16 mouse cellular contexts compared by ENCODE assay signal in the genomic region with DNA sequence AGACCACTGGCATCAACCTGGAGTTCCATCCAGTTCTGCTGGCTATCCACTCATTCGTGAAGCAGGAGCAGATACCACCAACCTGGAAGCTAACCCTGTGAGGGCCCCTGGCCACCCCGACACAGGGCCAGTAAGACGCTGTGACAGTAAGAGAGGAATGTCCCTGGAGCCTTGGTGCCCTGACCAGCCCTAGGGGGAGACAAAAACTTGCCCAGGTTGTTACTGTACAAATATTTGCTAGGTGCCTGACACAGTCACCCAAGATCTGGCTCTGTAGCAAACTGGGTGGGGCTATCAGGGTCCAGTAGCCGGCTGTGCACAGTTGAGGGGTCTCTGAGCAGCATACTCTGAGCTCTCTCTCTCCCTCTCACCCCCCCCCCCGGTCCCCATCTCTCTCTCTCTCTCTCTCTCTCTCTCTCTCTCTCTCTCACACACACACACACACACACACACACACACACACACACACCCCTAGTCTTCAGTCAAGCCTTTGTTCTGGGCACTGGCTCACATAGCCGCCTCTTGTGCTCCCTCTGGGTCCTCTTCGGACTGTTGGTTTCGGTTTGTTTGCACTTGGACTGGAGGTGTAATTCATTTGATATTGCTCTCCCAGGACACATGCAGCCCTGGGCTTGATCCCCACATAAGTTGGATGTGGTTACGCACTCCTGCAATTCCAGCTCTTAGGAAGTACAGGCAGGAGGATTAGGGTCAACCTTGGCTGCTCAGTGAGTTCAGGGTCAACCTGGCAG.
DNase-seq lines count a peak whose midpoint lies in the region; ATAC-seq lines count a peak whose summit lies in the region.
"Had no signal": no experiment of that assay in that cellular context is flagged by ENCODE, and none has a peak within 500 bp of the region (broad histone marks: within the 10 kb centered on the region; RNA-seq: fewer than 3 reads in every experiment).

No protein-coding gene starts in this region.

- peak overlapping the region; percentile 15; the same call in 1 of the 2 replicates for H3K27ac ChIP-seq in forebrain, embryonic 10.5 days
- no peak overlapping the region for H3K27ac ChIP-seq in forebrain, embryonic 16.5 days (ENCODE audit: low read length)
- no peak overlapping the region for H3K27ac ChIP-seq in liver, embryonic 13.5 days
- H3K27ac ChIP-seq in liver, embryonic 11.5 days (ENCODE audit: low read depth, low read length), result no peak overlapping the region
- peak overlapping the region; percentile 78 for H3K27ac ChIP-seq in lung, embryonic 16.5 days (ENCODE audit: low read length)
- peak overlapping the region; percentile 47; the same call in 1 of the 2 replicates for H3K27ac ChIP-seq in stomach, embryonic 16.5 days (ENCODE audit: low read length)
- H3K27ac ChIP-seq: forebrain, embryonic 12.5 days; neural tube, embryonic 13.5 days had no signal

- no peak for DNase-seq in forebrain, embryonic 10.5 days (ENCODE audit: extremely low spot score, low spot score)
- no peak for DNase-seq in liver, embryonic 13.5 days
- no peak for DNase-seq in liver, embryonic 11.5 days (ENCODE audit: low spot score)
- no peak for DNase-seq in left cerebral cortex, postnatal 14 days (ENCODE audit: low spot score in 2 of 2)
- DNase-seq in layer of hippocampus, postnatal 10 days (ENCODE audit: low spot score in 2 of 2), result no peak
- DNase-seq: adrenal gland, adult 8-10 months; B cell, adult 2 months; cerebellum, postnatal 36 days; heart, adult 18-20 months; heart, postnatal 10 days had no signal

- intact Hi-C loops in left cerebral cortex, postnatal 14 days (cut with DNase I), result no loop called here

- WGBS in forebrain, embryonic 10.5 days, result 87% methylated on average over 8 of the region's 9 CpGs
- 81% methylated on average over 8 of the region's 9 CpGs for WGBS in forebrain, embryonic 16.5 days
- 64% methylated on average over 8 of the region's 9 CpGs for WGBS in liver, embryonic 13.5 days (ENCODE audit: insufficient replicate concordance)
- 69% methylated on average over 8 of the region's 9 CpGs for WGBS in liver, embryonic 11.5 days
- 60% methylated on average over 8 of the region's 9 CpGs for WGBS in lung, embryonic 16.5 days
- 54% methylated on average over 8 of the region's 9 CpGs for WGBS in stomach, embryonic 16.5 days

- H3K4me3 ChIP-seq in forebrain, embryonic 10.5 days, result no peak overlapping the region
- no peak overlapping the region for H3K4me3 ChIP-seq in forebrain, embryonic 16.5 days (replicated peaks; ENCODE audit: low read length)
- no peak overlapping the region for H3K4me3 ChIP-seq in liver, embryonic 13.5 days (replicated peaks)
- no peak overlapping the region for H3K4me3 ChIP-seq in liver, embryonic 11.5 days (ENCODE audit: low read depth, low read length)
- H3K4me3 ChIP-seq in lung, embryonic 16.5 days (ENCODE audit: low read length), result no peak overlapping the region
- H3K4me3 ChIP-seq in stomach, embryonic 16.5 days (replicated peaks; ENCODE audit: low read length), result no peak overlapping the region
- H3K4me3 ChIP-seq: forebrain, embryonic 12.5 days; neural tube, embryonic 13.5 days had no signal

- no peaks in the 10 kb centered on the region for H3K4me1 ChIP-seq in forebrain, embryonic 10.5 days
- H3K4me1 ChIP-seq in forebrain, embryonic 16.5 days (replicated peaks; ENCODE audit: control insufficient read depth, insufficient read depth, low read length), result no peaks in the 10 kb centered on the region
- H3K4me1 ChIP-seq in liver, embryonic 13.5 days (replicated peaks), result 0 out of 2 replicates have a peak, but pooled peaks cover 6% of the 10 kb centered on the region
- no peaks in the 10 kb centered on the region for H3K4me1 ChIP-seq in liver, embryonic 11.5 days (replicated peaks; ENCODE audit: control insufficient read depth, insufficient read depth, low read length)
- H3K4me1 ChIP-seq in lung, embryonic 16.5 days (replicated peaks; ENCODE audit: control insufficient read depth, insufficient read depth, low read length), result 0 out of 2 replicates have a peak, but pooled peaks cover 2% of the 10 kb centered on the region
- no peaks in the 10 kb centered on the region for H3K4me1 ChIP-seq in stomach, embryonic 16.5 days (ENCODE audit: control insufficient read depth, insufficient read depth, low read length)
- H3K4me1 ChIP-seq: forebrain, embryonic 12.5 days; neural tube, embryonic 13.5 days had no signal

- no peak overlapping the region for H3K9ac ChIP-seq in forebrain, embryonic 16.5 days (replicated peaks; ENCODE audit: low read depth, low read length)
- no peak overlapping the region for H3K9ac ChIP-seq in liver, embryonic 13.5 days
- no peak overlapping the region for H3K9ac ChIP-seq in liver, embryonic 11.5 days (ENCODE audit: low read depth, low read length)
- no peak overlapping the region for H3K9ac ChIP-seq in lung, embryonic 16.5 days (ENCODE audit: low read length)
- H3K9ac ChIP-seq in stomach, embryonic 16.5 days (ENCODE audit: low read length), result no peak overlapping the region
- H3K9ac ChIP-seq: forebrain, embryonic 12.5 days; neural tube, embryonic 13.5 days had no signal

- no peak for ATAC-seq in forebrain, embryonic 16.5 days
- peak; percentile 12; the same call in 1 of the 2 replicates for ATAC-seq in liver, embryonic 13.5 days (ENCODE audit: low read depth)
- ATAC-seq in liver, embryonic 11.5 days (replicated peaks; ENCODE audit: low FRiP score), result no peak
- peak; percentile 69 for ATAC-seq in lung, embryonic 16.5 days (ENCODE audit: low read depth)
- ATAC-seq in stomach, embryonic 16.5 days (ENCODE audit: insufficient read depth, low FRiP score), result peak; percentile 77
- ATAC-seq: hindbrain, embryonic 16.5 days had no signal

- H3K36me3 ChIP-seq in forebrain, embryonic 10.5 days (replicated peaks), result no peaks in the 10 kb centered on the region
- H3K36me3 ChIP-seq in forebrain, embryonic 16.5 days (ENCODE audit: control insufficient read depth, insufficient read depth), result no peaks in the 10 kb centered on the region
- no peaks in the 10 kb centered on the region for H3K36me3 ChIP-seq in liver, embryonic 13.5 days
- no peaks in the 10 kb centered on the region for H3K36me3 ChIP-seq in liver, embryonic 11.5 days (ENCODE audit: control insufficient read depth, insufficient read depth, low read length)
- no peaks in the 10 kb centered on the region for H3K36me3 ChIP-seq in lung, embryonic 16.5 days (ENCODE audit: control insufficient read depth, insufficient read depth, low read length)
- no peaks in the 10 kb centered on the region for H3K36me3 ChIP-seq in stomach, embryonic 16.5 days (ENCODE audit: control insufficient read depth, insufficient read depth, low read length)
- H3K36me3 ChIP-seq: forebrain, embryonic 12.5 days; neural tube, embryonic 13.5 days had no signal

- H3K4me2 ChIP-seq in forebrain, embryonic 16.5 days (ENCODE audit: low read length), result no peak overlapping the region
- no peak overlapping the region for H3K4me2 ChIP-seq in liver, embryonic 13.5 days
- no peak overlapping the region for H3K4me2 ChIP-seq in liver, embryonic 11.5 days
- peak overlapping the region; percentile 39; the same call in 1 of the 2 replicates for H3K4me2 ChIP-seq in lung, embryonic 16.5 days (ENCODE audit: low read depth, low read length)
- H3K4me2 ChIP-seq in stomach, embryonic 16.5 days (ENCODE audit: low read depth, low read length), result peak overlapping the region; percentile 26; the same call in 1 of the 2 replicates
- H3K4me2 ChIP-seq: forebrain, embryonic 12.5 days; neural tube, embryonic 13.5 days had no signal

- peaks cover 28% of the 10 kb centered on the region for H3K27me3 ChIP-seq in forebrain, embryonic 10.5 days (ENCODE audit: poor library complexity, severe bottlenecking)
- no peaks in the 10 kb centered on the region for H3K27me3 ChIP-seq in forebrain, embryonic 16.5 days (replicated peaks; ENCODE audit: control insufficient read depth, insufficient read depth, low read length)
- no peaks in the 10 kb centered on the region for H3K27me3 ChIP-seq in liver, embryonic 13.5 days
- no peaks in the 10 kb centered on the region for H3K27me3 ChIP-seq in liver, embryonic 11.5 days (replicated peaks; ENCODE audit: control insufficient read depth, insufficient read depth, low read length)
- no peaks in the 10 kb centered on the region for H3K27me3 ChIP-seq in lung, embryonic 16.5 days (ENCODE audit: control insufficient read depth, insufficient read depth, low read depth, low read length)
- no peaks in the 10 kb centered on the region for H3K27me3 ChIP-seq in stomach, embryonic 16.5 days (ENCODE audit: control insufficient read depth, insufficient read depth, low read length)
- H3K27me3 ChIP-seq: neural tube, embryonic 13.5 days had no signal

- H3K9me3 ChIP-seq in forebrain, embryonic 10.5 days, result no peaks in the 10 kb centered on the region
- H3K9me3 ChIP-seq in forebrain, embryonic 16.5 days (ENCODE audit: control insufficient read depth, low read length), result no peaks in the 10 kb centered on the region
- no peaks in the 10 kb centered on the region for H3K9me3 ChIP-seq in liver, embryonic 13.5 days (replicated peaks)
- no peaks in the 10 kb centered on the region for H3K9me3 ChIP-seq in liver, embryonic 11.5 days (ENCODE audit: control insufficient read depth, low read length)
- H3K9me3 ChIP-seq in lung, embryonic 16.5 days (ENCODE audit: control insufficient read depth, low read length), result no peaks in the 10 kb centered on the region
- no peaks in the 10 kb centered on the region for H3K9me3 ChIP-seq in stomach, embryonic 16.5 days (replicated peaks; ENCODE audit: control insufficient read depth, low read length)
- H3K9me3 ChIP-seq: forebrain, embryonic 12.5 days; neural tube, embryonic 13.5 days had no signal

Comparison
In these comparisons a context has a peak if more than half of its experiments do, and no peak if none do; other contexts are left out.
1. H3K27ac ChIP-seq: peak in forebrain, embryonic 10.5 days (single experiment), lung, embryonic 16.5 days (single experiment) and stomach, embryonic 16.5 days (single experiment); none in forebrain, embryonic 16.5 days (single experiment), liver, embryonic 13.5 days (single experiment) and liver, embryonic 11.5 days (single experiment).
2. ATAC-seq: peak in liver, embryonic 13.5 days (single experiment), lung, embryonic 16.5 days (single experiment) and stomach, embryonic 16.5 days (single experiment); none in forebrain, embryonic 16.5 days (single experiment) and liver, embryonic 11.5 days (single experiment).
3. H3K4me2 ChIP-seq: peak in lung, embryonic 16.5 days (single experiment) and stomach, embryonic 16.5 days (single experiment); none in forebrain, embryonic 16.5 days (single experiment), liver, embryonic 13.5 days (single experiment) and liver, embryonic 11.5 days (single experiment).